Mouse (Mus musculus) liver, postnatal 0 days (tissue): Measurements from ENCODE around the gene Ggt1. TPM values are rescaled to one million over a fixed set of nuclear protein-coding genes. Genes with fewer than 3 reads are reported as not detected.

ENCODE experiments used
- ATAC-seq: fragments of 200-750 bp; cut with Nextera tagmentation; 2 replicates; pipeline ENCODE4 v1.8.0; 2017; ENCODE audit warnings: mild to moderate bottlenecking, moderate library complexity
- DNase-seq: peaks from one replicate; pipeline ENCODE4 v3.0.0-alpha.2; 2016
- H3K27ac ChIP-seq: fragments of 300-500 bp; sonication (generic); 2 replicates; pipeline ENCODE4 v1.5.1; 2014; ENCODE audit warnings: antibody characterized with exemption, moderate library complexity, mild to moderate bottlenecking, low read depth
- H3K27me3 ChIP-seq: fragments of 300-500 bp; sonication (generic); 2 replicates; pipeline ENCODE4 v1.6.1; 2014; ENCODE audit warnings: low read length, control low read depth, mixed read lengths; ENCODE audit not compliant: insufficient read depth
- H3K36me3 ChIP-seq: fragments of 300-500 bp; sonication (generic); replicated peaks from 2 replicates; pipeline ENCODE4 v1.6.1; 2014; ENCODE audit warnings: mild to moderate bottlenecking, control low read depth, low read length, moderate library complexity, mixed read lengths; ENCODE audit not compliant: insufficient read depth
- H3K4me1 ChIP-seq: fragments of 300-500 bp; sonication (generic); 2 replicates; pipeline ENCODE4 v1.6.1; 2014; ENCODE audit warnings: antibody characterized with exemption, mild to moderate bottlenecking, control low read depth; ENCODE audit not compliant: insufficient read depth
- H3K4me2 ChIP-seq: fragments of 300-500 bp; sonication (generic); 2 replicates; pipeline ENCODE4 v1.6.1; 2014; ENCODE audit warnings: low read depth, mild to moderate bottlenecking, low read length, moderate library complexity, mixed read lengths
- H3K4me3 ChIP-seq: fragments of 300-500 bp; sonication (generic); 2 replicates; pipeline ENCODE4 v1.5.1; 2014; ENCODE audit warnings: low read depth, low read length
- H3K9ac ChIP-seq: fragments of 300-500 bp; sonication (generic); replicated peaks from 2 replicates; pipeline ENCODE4 v1.6.1; 2014; ENCODE audit warnings: mild to moderate bottlenecking, moderate library complexity
- H3K9me3 ChIP-seq: fragments of 300-500 bp; sonication (generic); 2 replicates; pipeline ENCODE4 v1.6.1; 2016; ENCODE audit warnings: mild to moderate bottlenecking, control low read depth, low read length, mixed read lengths
- CTCF ChIP-seq: sonication (generic); IDR thresholded peaks from 2 replicates; pipeline ENCODE4 v1.5.1; 2016; ENCODE audit warnings: antibody characterized with exemption, low read depth
- EP300 ChIP-seq: IDR thresholded peaks from 2 replicates; pipeline ENCODE4 v1.6.1; 2016; ENCODE audit warnings: antibody characterized with exemption, low read depth, mild to moderate bottlenecking
- WGBS: fragments of 180-500 bp; shearing (Covaris S2); extraction: QIAGEN DNeasy Blood & Tissue Kit; methylation state at CpG from one replicate; pipeline ENCODE4 v1.1.7; 2014; ENCODE audit not compliant: insufficient replicate concordance; 5-methylcytosine and 5-hydroxymethylcytosine counted together
- polyA plus RNA-seq: library from polyadenylated mRNA; unstranded; fragments of >200 nt; fragmentation: Nextera tagmentation; extraction: Ambion mirVana; gene quantifications from 2 replicates; pipeline ENCODE4 v1.2.1, GENCODE M21; 2015

The Ggt1 gene
- polyA plus RNA-seq, 1 experiment from 2014 or later, result 27.4 TPM

DNA sequence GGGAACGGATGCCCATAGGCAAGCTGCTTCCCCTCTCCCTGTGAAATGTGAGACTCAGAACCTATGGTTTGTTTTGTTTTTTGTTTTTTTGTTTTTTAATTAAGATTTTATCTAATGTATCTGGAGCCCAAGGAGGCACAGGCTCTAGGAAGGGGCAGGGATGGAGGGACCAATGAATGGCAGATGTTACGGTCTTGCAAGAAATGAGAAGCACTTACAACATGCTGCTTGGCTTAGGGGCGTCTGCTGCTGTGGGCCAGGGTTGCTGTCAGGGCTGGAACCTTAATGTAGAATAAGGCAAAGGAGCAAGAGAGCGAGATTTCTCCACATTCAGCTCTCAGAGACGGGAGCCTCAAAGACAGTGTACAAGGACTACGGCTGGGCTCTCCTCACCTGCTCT lies 5.8 kb upstream of the Ggt1 start:
- no peaks in the 10 kb centered on the region for H3K36me3 ChIP-seq
- no peak for DNase-seq
- no peak overlapping the region for H3K9ac ChIP-seq
- no peak overlapping the region for H3K27ac ChIP-seq
- no peak for ATAC-seq
- TF ChIP-seq CTCF (no peak), EP300 (no peak)
- H3K4me3 ChIP-seq, result no peak overlapping the region
- 79% methylated on average over 6 of the region's 6 CpGs for WGBS
- H3K9me3 ChIP-seq, result no peaks in the 10 kb centered on the region
- peaks cover 16% of the 10 kb centered on the region for H3K4me1 ChIP-seq
- peaks cover 22% of the 10 kb centered on the region for H3K27me3 ChIP-seq
- no peak overlapping the region for H3K4me2 ChIP-seq

DNA sequence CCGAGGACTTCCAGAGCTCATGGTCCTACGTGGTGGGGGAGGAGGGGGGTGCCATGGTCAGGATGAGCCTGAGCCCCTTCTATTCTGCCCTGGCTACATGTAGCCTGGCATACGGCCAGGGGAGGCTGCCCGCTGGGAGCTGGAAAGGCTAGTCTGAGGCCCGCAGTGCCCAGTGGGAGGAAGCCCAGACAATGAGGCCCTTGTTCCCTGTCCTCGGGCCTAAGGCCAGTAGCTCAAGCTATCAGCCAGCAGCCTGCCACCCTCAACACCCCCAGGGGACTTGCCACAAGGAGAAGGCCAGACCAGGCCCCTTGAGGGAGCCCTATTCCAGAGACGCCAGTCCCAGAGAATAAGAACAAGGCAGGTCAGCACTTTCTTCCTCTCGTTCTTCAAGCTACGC lies 5.4 kb upstream of the Ggt1 start:
- WGBS, result 76% methylated on average over 9 of the region's 9 CpGs
- no peaks in the 10 kb centered on the region for H3K36me3 ChIP-seq
- no peak overlapping the region for H3K27ac ChIP-seq
- no peak overlapping the region for H3K9ac ChIP-seq
- H3K9me3 ChIP-seq, result no peaks in the 10 kb centered on the region
- H3K4me1 ChIP-seq, result peaks cover 16% of the 10 kb centered on the region
- H3K27me3 ChIP-seq, result peaks cover 27% of the 10 kb centered on the region
- H3K4me2 ChIP-seq, result no peak overlapping the region
- ATAC-seq (no peak), DNase-seq (no peak)
- H3K4me3 ChIP-seq, result no peak overlapping the region
- TF ChIP-seq EP300 (no peak), CTCF (no peak)

DNA sequence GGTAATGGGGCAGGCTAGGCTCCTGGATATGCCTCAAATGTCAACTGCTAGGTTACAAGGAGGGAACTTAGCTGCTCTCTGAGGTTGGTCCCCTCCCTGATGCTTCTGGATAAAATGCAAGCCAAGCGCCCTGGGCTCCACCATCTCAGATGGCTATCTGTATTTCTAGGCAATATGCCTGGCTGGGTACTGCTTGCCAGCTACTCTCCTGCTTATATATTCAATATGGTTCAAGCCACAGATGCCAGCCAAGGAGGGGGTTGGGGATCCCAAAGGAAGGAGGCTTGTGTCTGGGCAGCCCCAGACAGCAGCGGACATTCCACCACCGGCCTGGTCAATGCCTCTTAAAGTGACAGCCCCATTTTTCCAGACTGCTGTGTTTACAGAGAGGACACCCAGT lies 2.9 kb upstream of the Ggt1 start:
- Histone ChIP-seq H3K27me3 (peaks cover 36% of the 10 kb centered on the region), H3K4me3 (no peak overlapping the region), H3K36me3 (no peaks in the 10 kb centered on the region), H3K4me1 (peaks cover 12% of the 10 kb centered on the region), H3K27ac (no peak overlapping the region), H3K9ac (no peak overlapping the region), H3K9me3 (no peaks in the 10 kb centered on the region), H3K4me2 (no peak overlapping the region)
- DNase-seq (no peak), ATAC-seq (no peak)
- no peak for TF ChIP-seq CTCF
- TF ChIP-seq EP300, result no peak
- WGBS, result 39% methylated on average over 3 of the region's 3 CpGs

DNA sequence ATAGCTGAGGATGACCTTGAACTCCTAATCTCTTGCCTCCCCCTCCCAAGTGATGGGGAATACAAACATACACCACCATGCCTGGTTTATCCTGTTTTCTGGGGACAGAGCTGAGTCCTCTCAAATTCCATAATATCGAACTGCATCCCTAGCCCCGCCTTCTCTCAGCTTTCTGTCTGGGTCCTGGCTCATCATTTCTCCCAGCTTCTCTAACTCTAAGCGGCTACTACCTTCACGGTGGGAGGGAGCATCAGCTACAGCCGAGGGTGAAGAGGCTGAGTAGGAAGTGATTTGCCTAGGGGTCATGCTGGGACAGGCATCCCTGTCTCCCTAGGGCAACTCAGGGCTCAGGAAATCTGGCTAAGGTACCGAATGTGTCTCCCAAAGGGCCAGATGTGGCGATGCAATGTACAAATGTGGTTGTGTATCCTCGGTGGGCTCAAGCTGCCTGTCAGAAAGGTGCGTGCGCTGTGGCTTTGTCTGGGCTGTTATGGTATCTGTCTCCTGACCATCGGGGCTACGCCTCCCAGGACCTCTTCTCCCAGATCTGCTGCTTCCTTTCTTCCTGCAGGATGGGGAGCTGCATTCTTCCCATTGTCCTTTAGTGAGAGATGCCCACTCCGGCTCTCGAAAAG lies 2.2 kb upstream of the Ggt1 start:
- peaks cover 36% of the 10 kb centered on the region for H3K27me3 ChIP-seq
- H3K27ac ChIP-seq, result no peak overlapping the region
- ATAC-seq, result no peak
- H3K36me3 ChIP-seq, result no peaks in the 10 kb centered on the region
- 0 out of 2 replicates have a peak overlapping the region, but pooled peaks have one; percentile 78 for H3K4me2 ChIP-seq
- peaks cover 15% of the 10 kb centered on the region for H3K4me1 ChIP-seq
- no peak for DNase-seq
- no peaks in the 10 kb centered on the region for H3K9me3 ChIP-seq
- TF ChIP-seq EP300, result no peak
- TF ChIP-seq CTCF, result no peak
- WGBS, result 6% methylated on average over 14 of the region's 14 CpGs
- no peak overlapping the region for H3K4me3 ChIP-seq
- no peak overlapping the region for H3K9ac ChIP-seq

DNA sequence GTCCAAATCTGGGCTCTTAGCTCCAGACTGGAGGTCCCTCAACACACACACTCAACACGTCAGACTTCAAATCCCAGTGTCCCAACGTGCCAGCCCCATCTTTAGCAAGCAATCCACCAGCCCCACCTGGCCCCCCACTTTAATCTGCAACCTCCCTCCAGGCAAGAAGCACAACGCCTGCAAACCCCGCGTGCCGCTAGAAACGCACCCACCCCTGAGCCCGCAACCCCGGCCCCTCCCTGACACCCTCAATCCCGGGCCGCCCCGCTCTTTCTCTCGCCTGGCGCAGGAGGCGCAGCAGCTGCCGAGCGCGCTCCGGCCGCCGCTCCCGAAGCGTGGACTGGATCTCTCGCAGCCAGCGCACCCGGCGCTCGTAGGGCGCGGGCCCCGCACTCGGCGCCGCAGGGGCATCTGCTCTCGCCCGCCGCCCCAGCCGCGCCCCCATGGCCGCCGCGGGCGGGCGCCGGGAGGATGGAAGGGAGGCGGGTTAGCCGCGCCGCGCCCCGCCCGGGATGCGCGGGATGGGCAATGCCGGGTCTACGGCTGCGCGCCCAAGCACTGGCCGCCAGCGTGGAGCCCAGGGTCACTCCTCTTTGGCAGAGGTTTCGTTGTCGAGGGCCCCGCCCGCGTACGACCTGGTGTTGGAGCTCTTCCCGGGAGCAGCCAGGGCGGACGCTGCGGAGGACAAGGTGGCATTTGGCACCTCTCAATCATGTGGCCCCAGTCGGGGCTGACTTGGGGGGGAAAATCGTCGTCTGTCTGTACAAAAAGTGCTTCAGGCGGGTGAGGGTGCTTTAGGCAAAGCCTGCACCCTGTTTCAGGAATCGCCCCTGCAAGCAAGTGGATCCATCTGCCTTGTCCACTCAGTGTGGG lies 1.5 kb upstream of the Ggt1 start, which contains the start of gene Lrrc75b:
TSS of gene Lrrc75b (minus strand) at position 655 of the 873 bp plus-strand sequence.
- peak; percentile 59 for DNase-seq
- Histone ChIP-seq H3K27ac (no peak within 1 kb of the TSS), H3K27me3 (peaks cover 36% of the 10 kb centered on the region), H3K9me3 (no peaks in the 10 kb centered on the region), H3K9ac (no peak within 1 kb of the TSS; the same call in 1 of the 2 replicates), H3K36me3 (no peaks in the 10 kb centered on the region), H3K4me3 (peak within 1 kb of the TSS; percentile 44), H3K4me2 (peak within 1 kb of the TSS; percentile 78), H3K4me1 (peaks cover 15% of the 10 kb centered on the region)
- ATAC-seq, result peak; percentile 71
- TF ChIP-seq CTCF (no peak), EP300 (no peak)
- WGBS, result 2% methylated on average over 58 of the region's 75 CpGs

DNA sequence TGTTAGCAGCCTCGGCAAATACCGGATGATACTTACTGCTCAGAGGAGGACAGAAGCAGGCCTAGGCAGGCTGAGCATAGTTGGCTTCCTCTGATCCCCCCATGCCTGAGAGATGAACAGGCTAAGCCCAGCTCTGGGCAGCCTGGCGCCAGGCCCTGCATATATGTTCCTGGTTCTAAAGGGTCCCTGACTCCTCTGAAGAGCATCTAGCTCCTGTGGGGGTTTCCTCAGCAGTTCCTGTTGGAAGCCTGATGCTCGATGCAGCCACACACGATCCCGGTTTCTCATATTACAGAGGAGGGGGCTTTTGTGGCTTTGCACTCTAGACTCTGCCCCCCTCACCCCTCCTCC lies 880 bp upstream of the Ggt1 start:
- DNase-seq (no peak), ATAC-seq (no peak)
- peaks cover 21% of the 10 kb centered on the region for H3K4me1 ChIP-seq
- no peak overlapping the region for H3K27ac ChIP-seq
- TF ChIP-seq EP300 (no peak), CTCF (no peak)
- H3K9me3 ChIP-seq, result no peaks in the 10 kb centered on the region
- H3K4me2 ChIP-seq, result peak overlapping the region; percentile 78; the same call in 1 of the 2 replicates
- H3K27me3 ChIP-seq, result peaks cover 36% of the 10 kb centered on the region
- WGBS, result 14% methylated on average over 6 of the region's 6 CpGs
- no peak overlapping the region for H3K9ac ChIP-seq
- H3K36me3 ChIP-seq, result no peaks in the 10 kb centered on the region
- H3K4me3 ChIP-seq, result no peak overlapping the region
